Mouse (Mus musculus): ENCODE measurements around the gene Tomm20. TPM values are rescaled to one million over a fixed set of nuclear protein-coding genes. Genes with fewer than 3 reads are reported as not detected.

The Tomm20 gene
- polyA plus RNA-seq, 1 experiment from 2014 or later, result 175 TPM

GRCm38 (mm10) chr8:126969546-126969945, 23.9 kb upstream of the Tomm20 start:
- Histone ChIP-seq H3K27ac (replicated peaks) (no peak overlapping the region), H3K9ac (ENCODE audit: low read length) (no peak overlapping the region), H3K4me3 (ENCODE audit: low read depth, low read length) (no peak overlapping the region), H3K36me3 (ENCODE audit: control insufficient read depth, insufficient read depth, low read length) (peaks cover 2% of the 10 kb centered on the region; the same call in 1 of the 2 replicates), H3K4me1 (replicated peaks; ENCODE audit: control insufficient read depth, insufficient read depth) (no peaks in the 10 kb centered on the region), H3K4me2 (replicated peaks; ENCODE audit: low read depth) (no peak overlapping the region), H3K9me3 (ENCODE audit: control insufficient read depth, low read length) (no peaks in the 10 kb centered on the region), H3K27me3 (ENCODE audit: control insufficient read depth, insufficient read depth, low read length) (no peaks in the 10 kb centered on the region)
- TF ChIP-seq EP300 (optimal IDR thresholded peaks at IDR 0.05), result no peak
- TF ChIP-seq CTCF (IDR thresholded peaks at IDR 0.05; ENCODE audit: low read depth), result no peak
- ATAC-seq (ENCODE audit: low FRiP score, low TSS enrichment) (no peak), DNase-seq (ENCODE audit: low spot score) (no peak)
- WGBS, result 88% methylated on average over 1 of the region's 1 CpGs

GRCm38 (mm10) chr8:126968107-126968506, 22.5 kb upstream of the Tomm20 start:
- DNase-seq (ENCODE audit: low spot score), result no peak
- Histone ChIP-seq H3K9ac (ENCODE audit: low read length) (no peak overlapping the region), H3K4me2 (replicated peaks; ENCODE audit: low read depth) (no peak overlapping the region), H3K4me3 (ENCODE audit: low read depth, low read length) (no peak overlapping the region), H3K9me3 (ENCODE audit: control insufficient read depth, low read length) (no peaks in the 10 kb centered on the region), H3K27ac (replicated peaks) (no peak overlapping the region), H3K4me1 (replicated peaks; ENCODE audit: control insufficient read depth, insufficient read depth) (no peaks in the 10 kb centered on the region), H3K36me3 (ENCODE audit: control insufficient read depth, insufficient read depth, low read length) (peaks cover 6% of the 10 kb centered on the region; the same call in 1 of the 2 replicates), H3K27me3 (ENCODE audit: control insufficient read depth, insufficient read depth, low read length) (no peaks in the 10 kb centered on the region)
- 88% methylated on average over 6 of the region's 6 CpGs for WGBS
- no peak for TF ChIP-seq EP300 (optimal IDR thresholded peaks at IDR 0.05)
- no peak for TF ChIP-seq CTCF (IDR thresholded peaks at IDR 0.05; ENCODE audit: low read depth)
- no peak for ATAC-seq (ENCODE audit: low FRiP score, low TSS enrichment)

- no peaks in the 10 kb centered on the region for H3K27me3 ChIP-seq (ENCODE audit: control insufficient read depth, insufficient read depth, low read length)
- no peak for DNase-seq (ENCODE audit: low spot score)
- no peaks in the 10 kb centered on the region for H3K9me3 ChIP-seq (ENCODE audit: control insufficient read depth, low read length)
- WGBS, result 76% methylated on average over 6 of the region's 6 CpGs
- peaks cover 10% of the 10 kb centered on the region; the same call in 1 of the 2 replicates for H3K36me3 ChIP-seq (ENCODE audit: control insufficient read depth, insufficient read depth, low read length)
- no peak overlapping the region for H3K27ac ChIP-seq (replicated peaks)
- ATAC-seq (ENCODE audit: low FRiP score, low TSS enrichment), result no peak
- no peak overlapping the region for H3K4me2 ChIP-seq (replicated peaks; ENCODE audit: low read depth)
- no peak overlapping the region for H3K4me3 ChIP-seq (ENCODE audit: low read depth, low read length)
- no peak overlapping the region for H3K9ac ChIP-seq (ENCODE audit: low read length)
- H3K4me1 ChIP-seq (replicated peaks; ENCODE audit: control insufficient read depth, insufficient read depth), result no peaks in the 10 kb centered on the region
- TF ChIP-seq CTCF (IDR thresholded peaks at IDR 0.05; ENCODE audit: low read depth), result no peak
- no peak for TF ChIP-seq EP300 (optimal IDR thresholded peaks at IDR 0.05)
Observed at GRCm38 (mm10) chr8:126965246-126965645, 19.6 kb upstream of the Tomm20 start.

- ATAC-seq (ENCODE audit: low FRiP score, low TSS enrichment), result no peak
- Histone ChIP-seq H3K9me3 (ENCODE audit: control insufficient read depth, low read length) (no peaks in the 10 kb centered on the region), H3K27ac (replicated peaks) (no peak overlapping the region), H3K4me2 (replicated peaks; ENCODE audit: low read depth) (no peak overlapping the region), H3K27me3 (ENCODE audit: control insufficient read depth, insufficient read depth, low read length) (no peaks in the 10 kb centered on the region), H3K36me3 (ENCODE audit: control insufficient read depth, insufficient read depth, low read length) (peaks cover 18% of the 10 kb centered on the region), H3K4me1 (replicated peaks; ENCODE audit: control insufficient read depth, insufficient read depth) (no peaks in the 10 kb centered on the region), H3K4me3 (ENCODE audit: low read depth, low read length) (no peak overlapping the region), H3K9ac (ENCODE audit: low read length) (no peak overlapping the region)
- TF ChIP-seq EP300 (optimal IDR thresholded peaks at IDR 0.05), result no peak
- no peak for TF ChIP-seq CTCF (IDR thresholded peaks at IDR 0.05; ENCODE audit: low read depth)
- no peak for DNase-seq (ENCODE audit: low spot score)
- WGBS, result 100% methylated on average over 1 of the region's 1 CpGs
Observed at GRCm38 (mm10) chr8:126962871-126963270, 17.2 kb upstream of the Tomm20 start.

GRCm38 (mm10) chr8:126961516-126961915, 15.9 kb upstream of the Tomm20 start:
- no peaks in the 10 kb centered on the region for H3K27me3 ChIP-seq (ENCODE audit: control insufficient read depth, insufficient read depth, low read length)
- no peaks in the 10 kb centered on the region for H3K9me3 ChIP-seq (ENCODE audit: control insufficient read depth, low read length)
- DNase-seq (ENCODE audit: low spot score), result no peak
- no peak overlapping the region for H3K9ac ChIP-seq (ENCODE audit: low read length)
- no peak overlapping the region for H3K4me2 ChIP-seq (replicated peaks; ENCODE audit: low read depth)
- 93% methylated on average over 3 of the region's 3 CpGs for WGBS
- H3K4me3 ChIP-seq (ENCODE audit: low read depth, low read length), result no peak overlapping the region
- no peak for ATAC-seq (ENCODE audit: low FRiP score, low TSS enrichment)
- TF ChIP-seq CTCF (IDR thresholded peaks at IDR 0.05; ENCODE audit: low read depth) (no peak), EP300 (optimal IDR thresholded peaks at IDR 0.05) (no peak)
- no peak overlapping the region for H3K27ac ChIP-seq (replicated peaks)
- H3K4me1 ChIP-seq (replicated peaks; ENCODE audit: control insufficient read depth, insufficient read depth), result no peaks in the 10 kb centered on the region
- peaks cover 21% of the 10 kb centered on the region for H3K36me3 ChIP-seq (ENCODE audit: control insufficient read depth, insufficient read depth, low read length)

GRCm38 (mm10) chr8:126951900-126952636, 6.4 kb upstream of the Tomm20 start:
- Histone ChIP-seq H3K27ac (replicated peaks) (no peak overlapping the region), H3K9ac (ENCODE audit: low read length) (no peak overlapping the region), H3K4me3 (ENCODE audit: low read depth, low read length) (no peak overlapping the region), H3K36me3 (ENCODE audit: control insufficient read depth, insufficient read depth, low read length) (peaks cover 19% of the 10 kb centered on the region; the same call in 1 of the 2 replicates), H3K4me2 (replicated peaks; ENCODE audit: low read depth) (no peak overlapping the region), H3K9me3 (ENCODE audit: control insufficient read depth, low read length) (no peaks in the 10 kb centered on the region), H3K4me1 (replicated peaks; ENCODE audit: control insufficient read depth, insufficient read depth) (no peaks in the 10 kb centered on the region), H3K27me3 (ENCODE audit: control insufficient read depth, insufficient read depth, low read length) (no peaks in the 10 kb centered on the region)
- no peak for ATAC-seq (ENCODE audit: low FRiP score, low TSS enrichment)
- DNase-seq (ENCODE audit: low spot score), result no peak
- TF ChIP-seq EP300 (optimal IDR thresholded peaks at IDR 0.05) (no peak), CTCF (IDR thresholded peaks at IDR 0.05; ENCODE audit: low read depth) (no peak)
- 91% methylated on average over 11 of the region's 11 CpGs for WGBS
